Mouse (Mus musculus) heart, postnatal 0 days (tissue): ENCODE measurements at regions not wholly inside any gene's neighbourhood (a gene's known extent, or its start where the extent isn't known, plus 50 kb on each side); places are given as distances from the start of the nearest gene placed in this dataset.

ENCODE experiments used
- CTCF ChIP-seq: IDR thresholded peaks from 2 replicates; pipeline ENCODE4 v1.5.1; 2016; ENCODE audit warnings: antibody characterized with exemption, control low read depth, low read depth
- EP300 ChIP-seq: IDR thresholded peaks from 2 replicates; pipeline ENCODE4 v1.6.1; 2016; ENCODE audit warnings: antibody characterized with exemption, low read depth

GRCm38 (mm10) chr16:77989791-77990325, 311.4 kb upstream of the Cxadr start:
- TF ChIP-seq CTCF (no peak), EP300 (no peak)
